Mouse (Mus musculus) cerebellum, adult 8-10 months (tissue): ENCODE data around the gene Gm49510.

Experiments used
- DNase-seq: peaks from one replicate; pipeline ENCODE4 v3.0.0; 2022

Gene Gm49510

GRCm38 (mm10) chr15:78916052-78916826, 16.8 kb downstream of the Gm49510 start:
- peak; percentile 67 for DNase-seq

- DNase-seq = no peak
Observed at GRCm38 (mm10) chr15:78918126-78918525, 18.7 kb downstream of the Gm49510 start.

- no peak for DNase-seq
Observed at GRCm38 (mm10) chr15:78919914-78920313, 20.4 kb downstream of the Gm49510 start.

- DNase-seq = no peak
Observed at GRCm38 (mm10) chr15:78922700-78923099, 23.2 kb downstream of the Gm49510 start.

- no peak for DNase-seq
Observed at GRCm38 (mm10) chr15:78923585-78923984, 24.1 kb downstream of the Gm49510 start.

GRCm38 (mm10) chr15:78925129-78925528, 25.7 kb downstream of the Gm49510 start:
- no peak for DNase-seq

- DNase-seq = peak; percentile 74
Observed at GRCm38 (mm10) chr15:78926021-78926919, 26.8 kb downstream of the Gm49510 start, which contains the start of gene Lgals1. TSS of gene Lgals1 (plus strand) at chr15:78926725.

- DNase-seq = no peak
Observed at GRCm38 (mm10) chr15:78927021-78927787, 27.7 kb downstream of the Gm49510 start.

GRCm38 (mm10) chr15:78927788-78928457, 28.5 kb downstream of the Gm49510 start:
- no peak for DNase-seq

GRCm38 (mm10) chr15:78928539-78928938, 29.1 kb downstream of the Gm49510 start:
- no peak for DNase-seq

- DNase-seq = no peak
Observed at GRCm38 (mm10) chr15:78930192-78930706, 30.8 kb downstream of the Gm49510 start.

GRCm38 (mm10) chr15:78930801-78931426, 31.4 kb downstream of the Gm49510 start:
- no peak for DNase-seq

- DNase-seq = no peak
Observed at GRCm38 (mm10) chr15:78931577-78931976, 32.1 kb downstream of the Gm49510 start.

GRCm38 (mm10) chr15:78934784-78935320, 35.4 kb downstream of the Gm49510 start, which contains the start of gene Nol12:
TSS of gene Nol12 (plus strand) at chr15:78934933.
- peak; percentile 87 for DNase-seq

- no peak for DNase-seq
Observed at GRCm38 (mm10) chr15:78936403-78936802, 36.9 kb downstream of the Gm49510 start.

- no peak for DNase-seq
Observed at GRCm38 (mm10) chr15:78937311-78937710, 37.8 kb downstream of the Gm49510 start.

- DNase-seq = no peak
Observed at GRCm38 (mm10) chr15:78937963-78938362, 38.5 kb downstream of the Gm49510 start.

GRCm38 (mm10) chr15:78940325-78940724, 40.9 kb downstream of the Gm49510 start:
- no peak for DNase-seq

GRCm38 (mm10) chr15:78942663-78943062, 43.2 kb downstream of the Gm49510 start:
- peak; percentile 89 for DNase-seq

GRCm38 (mm10) chr15:78946232-78946631, 46.8 kb downstream of the Gm49510 start:
- DNase-seq = no peak

- peak; percentile 87 for DNase-seq
Observed at GRCm38 (mm10) chr15:78947657-78948056, 48.2 kb downstream of the Gm49510 start, which contains the start of gene Triobp. TSS of gene Triobp (plus strand) at chr15:78947724.
